Mouse (Mus musculus): ENCODE results near the gene Btbd19. TPM values are rescaled to one million over a fixed set of nuclear protein-coding genes. Genes with fewer than 3 reads are reported as not detected.

The Btbd19 gene
- total RNA-seq (2023), result 10 to 100 TPM; 20.7 to 25.8 TPM

DNA sequence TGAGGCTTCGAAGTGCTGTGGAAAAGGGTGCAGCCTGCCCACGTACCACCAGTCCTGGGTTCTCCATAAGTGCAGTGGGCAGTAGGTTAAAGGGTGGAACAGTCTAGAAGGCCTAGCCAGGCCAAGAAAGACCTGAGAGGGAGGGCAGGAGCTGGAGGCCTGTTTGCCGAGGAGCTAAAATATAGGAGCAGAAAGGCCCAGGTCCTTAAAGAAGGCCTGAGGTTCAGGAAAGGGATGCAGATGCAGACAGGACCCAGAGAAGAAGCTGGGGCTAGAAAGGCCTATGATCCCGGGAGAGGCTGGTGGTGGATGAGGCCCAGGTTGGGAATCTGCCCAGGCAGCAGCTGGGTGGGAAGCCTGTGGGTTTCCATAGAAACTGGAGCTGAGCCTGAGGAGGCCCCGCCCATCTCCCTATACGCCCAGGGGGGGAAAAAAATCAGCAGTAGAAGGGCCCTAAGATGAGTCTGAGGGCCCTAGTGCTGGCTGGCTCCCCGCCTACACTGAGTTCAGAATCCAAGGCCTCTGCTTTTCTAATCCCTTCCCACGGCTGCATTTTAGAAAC, at the start of gene Btbd19:
Gene Btbd19 (minus strand): TSS at position 378 of the 562 bp plus-strand sequence.

DNA sequence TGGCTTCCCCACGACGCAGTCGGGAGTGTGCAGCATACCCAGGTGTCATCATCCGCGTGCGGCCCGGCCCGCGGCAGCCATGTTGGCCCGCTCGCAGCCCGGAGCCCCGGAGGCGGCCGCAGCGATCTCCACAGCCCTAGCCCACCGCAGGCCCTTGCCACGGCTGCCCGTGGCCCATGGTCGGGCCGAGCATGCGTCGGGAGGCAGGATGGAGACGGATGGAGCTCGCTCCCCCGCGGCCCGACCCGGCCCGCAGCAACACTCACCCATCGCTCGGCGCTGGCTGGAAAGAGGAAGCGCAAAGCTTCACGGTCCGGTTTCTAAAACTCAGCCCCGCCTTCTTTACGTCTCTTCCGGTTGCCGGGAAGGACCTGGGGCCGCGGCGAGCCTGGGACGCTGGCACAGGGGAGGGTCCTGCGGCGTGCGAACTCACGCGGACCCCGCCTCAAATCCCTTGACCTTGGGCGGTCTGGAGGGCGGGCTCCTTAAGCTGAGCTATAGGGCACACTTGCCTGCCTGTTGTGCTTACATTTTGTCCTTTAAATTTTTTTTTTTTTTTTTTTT, 30.3 kb upstream of the Btbd19 start, which contains the start of gene Rps8:
Gene Rps8 (minus strand): TSS at position 452 of the 564 bp plus-strand sequence.

DNA sequence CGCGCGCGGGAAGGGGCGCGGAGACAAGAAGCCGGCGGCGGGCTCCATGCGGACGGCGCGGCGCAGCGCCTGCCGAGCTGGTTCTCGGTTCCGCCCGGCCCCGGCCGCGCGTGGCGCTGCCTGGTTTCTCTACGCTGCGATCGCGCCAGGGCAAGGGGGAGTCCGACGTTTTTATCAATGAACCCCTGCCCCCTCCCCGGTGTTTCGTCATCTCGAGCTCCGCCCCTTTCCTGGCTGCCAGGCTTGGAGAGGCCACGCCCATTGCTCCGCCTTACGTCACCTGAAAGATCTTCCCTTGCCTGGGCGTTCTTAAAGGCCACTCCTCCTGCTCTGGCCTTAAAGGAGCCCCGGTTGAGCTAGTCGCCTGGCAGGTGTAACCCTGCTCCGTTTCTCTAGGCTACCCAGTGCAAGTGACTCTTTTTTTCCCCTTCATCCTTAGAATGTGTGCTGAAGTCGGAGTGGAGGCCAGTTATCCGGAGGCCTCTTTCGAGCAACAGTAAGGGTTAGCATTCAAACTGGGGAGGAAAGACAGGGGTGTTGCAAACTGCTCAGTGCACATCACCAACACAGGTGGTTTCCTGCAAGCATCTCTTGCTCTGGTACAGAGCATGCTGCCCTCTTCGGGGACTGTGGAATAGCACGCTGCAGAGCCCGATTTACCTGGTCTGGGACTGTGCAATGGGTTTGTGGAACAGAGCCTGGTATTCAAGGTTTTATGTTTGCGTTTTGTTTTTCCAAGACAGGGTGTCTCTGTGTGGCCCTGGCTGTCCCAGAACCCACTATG, 8.5 kb upstream of the Btbd19 start, which contains the start of gene Plk3:
Gene Plk3 (minus strand): TSS at position 147 of the 784 bp plus-strand sequence.

DNA sequence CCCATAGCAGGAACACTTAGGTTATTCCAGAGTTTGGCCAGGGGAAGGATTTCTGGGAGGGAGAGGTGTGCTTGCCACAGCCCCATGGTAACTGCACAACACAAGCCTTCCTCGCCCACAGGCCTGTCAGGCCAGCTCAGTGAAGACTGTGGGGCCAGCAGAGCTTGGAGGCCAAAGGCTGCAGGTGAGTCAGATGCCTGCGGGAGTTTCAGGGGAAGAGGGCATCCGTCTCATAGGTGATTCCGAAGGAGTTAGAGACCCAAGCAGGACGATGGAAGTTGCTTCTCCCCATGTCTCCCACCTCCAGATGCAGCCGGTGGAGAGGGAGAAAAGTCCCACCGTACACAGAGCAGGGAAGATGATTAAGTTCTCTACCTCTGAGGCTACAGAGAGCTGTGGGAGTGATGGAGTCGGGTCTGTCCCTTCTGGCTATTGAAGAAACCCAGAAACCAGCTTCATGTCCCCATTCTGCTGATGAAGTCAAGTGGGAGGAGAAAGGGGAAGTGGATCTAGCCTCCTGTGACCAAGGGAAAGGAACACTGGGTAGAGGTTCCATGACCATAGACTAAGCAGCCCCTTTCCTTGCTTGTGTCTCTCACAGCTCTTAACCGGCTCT, 1.3 kb upstream of the Btbd19 start, which contains the start of gene Tctex1d4:
Gene Tctex1d4 (plus strand): TSS at position 120 of the 616 bp plus-strand sequence.

DNA sequence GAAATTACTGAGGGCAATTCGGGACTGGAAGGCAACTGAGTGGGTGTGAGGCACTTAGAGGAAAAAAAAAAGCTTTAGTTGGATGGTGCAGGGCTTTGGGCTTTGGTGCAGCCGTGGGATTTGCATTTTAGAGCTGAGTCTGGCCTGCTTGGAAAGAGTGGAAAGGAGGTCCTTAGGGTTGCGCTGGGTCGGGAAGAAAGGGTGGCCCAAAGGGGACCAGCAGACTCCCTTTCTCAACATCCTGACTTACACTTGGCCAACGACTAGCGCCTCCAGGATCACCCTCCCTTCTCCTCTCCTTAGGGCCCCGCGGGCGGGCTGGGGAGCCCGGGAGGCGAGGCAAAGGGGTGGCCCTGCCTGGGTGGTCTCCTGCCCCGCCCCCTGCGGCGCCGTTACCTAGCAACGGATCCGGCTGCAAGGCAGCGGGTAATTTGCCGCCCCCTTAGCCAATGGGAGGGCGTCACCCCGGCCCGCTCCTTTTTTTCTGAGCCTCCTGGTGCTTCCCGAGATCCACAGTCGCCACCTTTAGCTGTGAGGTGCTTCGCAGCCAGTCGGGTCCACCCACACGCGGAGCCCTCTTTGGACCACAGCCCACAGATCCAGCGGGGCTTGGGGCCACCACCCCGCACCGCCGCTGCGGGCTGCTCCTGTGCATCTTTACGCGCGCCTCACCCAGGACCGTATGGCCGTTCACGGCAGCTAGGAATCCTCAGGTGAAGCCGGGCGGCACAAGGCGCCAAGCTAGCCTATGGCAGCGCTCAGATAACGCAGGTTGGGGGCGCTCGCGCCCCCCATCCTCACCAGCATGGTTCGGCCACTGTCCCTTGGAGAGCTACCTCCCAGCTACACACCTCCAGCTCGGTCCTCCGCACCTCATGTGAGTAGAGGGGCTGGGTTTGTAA, 29.7 kb downstream of the Btbd19 start, which contains the start of gene Ptch2:
Gene Ptch2 (plus strand): TSS at position 525 of the 902 bp plus-strand sequence.

Other genes with a start within 250 kb of the Btbd19 start
- not detected for gene Zswim5, start 248.3 kb downstream of the Btbd19 start, total RNA-seq (2023)
- gene Urod, start 131.3 kb downstream of the Btbd19 start, total RNA-seq (2023), result 10 to 100 TPM; 34.6 to 42.8 TPM
- gene Hectd3, start 130.4 kb downstream of the Btbd19 start, total RNA-seq (2023), result 10 to 100 TPM; 34.5 to 41.7 TPM
- 10 to 100 TPM; 10.2 to 18.6 TPM for gene Eif2b3, start 106.3 kb downstream of the Btbd19 start, total RNA-seq (2023)
- not detected for gene Ptch2, start 29.6 kb downstream of the Btbd19 start, total RNA-seq (2023)
- 1 to 10 TPM in 1 of 2 experiments, not detected in 1; 1.1 TPM for gene Tctex1d4, start 1.1 kb upstream of the Btbd19 start, total RNA-seq (2023)
- 10 to 100 TPM; 63.7 to 65.4 TPM for gene Plk3, start 8.2 kb upstream of the Btbd19 start, total RNA-seq (2023)
- 1,000 to 10,000 TPM; 1,152 to 1,260 TPM for gene Rps8, start 30.5 kb upstream of the Btbd19 start, total RNA-seq (2023)
- 1 to 10 TPM; 1.1 to 1.5 TPM for gene Kif2c, start 56.9 kb upstream of the Btbd19 start, total RNA-seq (2023)
- gene Tmem53, start 126.2 kb upstream of the Btbd19 start, total RNA-seq (2023), result not detected
- gene Armh1, start 126.4 kb upstream of the Btbd19 start, total RNA-seq (2023), result not detected

Data from monocyte, adult 59 days (primary cell).